Mouse (Mus musculus): ENCODE results near the gene Capn15.

Gene Capn15

GRCm38 (mm10) chr17:25993489-25993888 is 7.9 kb upstream of the Capn15 start:
- no peak for DNase-seq (ENCODE audit: low spot score)

- DNase-seq (ENCODE audit: low spot score) = no peak
Observed at GRCm38 (mm10) chr17:25992274-25992673, 6.7 kb upstream of the Capn15 start.

GRCm38 (mm10) chr17:25990331-25990730 is 4.7 kb upstream of the Capn15 start:
- DNase-seq (ENCODE audit: low spot score) = no peak

GRCm38 (mm10) chr17:25984556-25985305 is 865 bp downstream of the Capn15 start:
- DNase-seq (ENCODE audit: low spot score) = no peak

GRCm38 (mm10) chr17:25984066-25984465 is 1.5 kb downstream of the Capn15 start:
- DNase-seq (ENCODE audit: low spot score) = no peak

GRCm38 (mm10) chr17:25982913-25983312 is 2.7 kb downstream of the Capn15 start:
- DNase-seq (ENCODE audit: low spot score) = no peak

- no peak for DNase-seq (ENCODE audit: low spot score)
Observed at GRCm38 (mm10) chr17:25980854-25981253, 4.7 kb downstream of the Capn15 start.

- no peak for DNase-seq (ENCODE audit: low spot score)
Observed at GRCm38 (mm10) chr17:25979829-25980738, 5.5 kb downstream of the Capn15 start.

- DNase-seq (ENCODE audit: low spot score) = no peak
Observed at GRCm38 (mm10) chr17:25970954-25971707, 14.5 kb downstream of the Capn15 start.

GRCm38 (mm10) chr17:25970448-25970847 is 15.1 kb downstream of the Capn15 start:
- no peak for DNase-seq (ENCODE audit: low spot score)

- no peak for DNase-seq (ENCODE audit: low spot score)
Observed at GRCm38 (mm10) chr17:25968176-25968575, 17.4 kb downstream of the Capn15 start.

- no peak for DNase-seq (ENCODE audit: low spot score)
Observed at GRCm38 (mm10) chr17:25967652-25968051, 17.9 kb downstream of the Capn15 start.

GRCm38 (mm10) chr17:25964271-25964670 is 21.3 kb downstream of the Capn15 start:
- no peak for DNase-seq (ENCODE audit: low spot score)

GRCm38 (mm10) chr17:25962413-25962905 is 23.1 kb downstream of the Capn15 start:
- DNase-seq (ENCODE audit: low spot score) = no peak

GRCm38 (mm10) chr17:25961566-25961965 is 24.0 kb downstream of the Capn15 start:
- no peak for DNase-seq (ENCODE audit: low spot score)

GRCm38 (mm10) chr17:25959630-25960467 is 25.7 kb downstream of the Capn15 start:
- DNase-seq (ENCODE audit: low spot score) = no peak

GRCm38 (mm10) chr17:25958771-25959494 is 26.7 kb downstream of the Capn15 start:
- no peak for DNase-seq (ENCODE audit: low spot score)

GRCm38 (mm10) chr17:25957586-25958051 is 28.0 kb downstream of the Capn15 start:
- no peak for DNase-seq (ENCODE audit: low spot score)

GRCm38 (mm10) chr17:25956631-25957030 is 29.0 kb downstream of the Capn15 start:
- DNase-seq (ENCODE audit: low spot score) = no peak

- DNase-seq (ENCODE audit: low spot score) = no peak
Observed at GRCm38 (mm10) chr17:25956201-25956600, 29.4 kb downstream of the Capn15 start.

Measured in ovary, postnatal 14 days (tissue).